In the genomic region with DNA sequence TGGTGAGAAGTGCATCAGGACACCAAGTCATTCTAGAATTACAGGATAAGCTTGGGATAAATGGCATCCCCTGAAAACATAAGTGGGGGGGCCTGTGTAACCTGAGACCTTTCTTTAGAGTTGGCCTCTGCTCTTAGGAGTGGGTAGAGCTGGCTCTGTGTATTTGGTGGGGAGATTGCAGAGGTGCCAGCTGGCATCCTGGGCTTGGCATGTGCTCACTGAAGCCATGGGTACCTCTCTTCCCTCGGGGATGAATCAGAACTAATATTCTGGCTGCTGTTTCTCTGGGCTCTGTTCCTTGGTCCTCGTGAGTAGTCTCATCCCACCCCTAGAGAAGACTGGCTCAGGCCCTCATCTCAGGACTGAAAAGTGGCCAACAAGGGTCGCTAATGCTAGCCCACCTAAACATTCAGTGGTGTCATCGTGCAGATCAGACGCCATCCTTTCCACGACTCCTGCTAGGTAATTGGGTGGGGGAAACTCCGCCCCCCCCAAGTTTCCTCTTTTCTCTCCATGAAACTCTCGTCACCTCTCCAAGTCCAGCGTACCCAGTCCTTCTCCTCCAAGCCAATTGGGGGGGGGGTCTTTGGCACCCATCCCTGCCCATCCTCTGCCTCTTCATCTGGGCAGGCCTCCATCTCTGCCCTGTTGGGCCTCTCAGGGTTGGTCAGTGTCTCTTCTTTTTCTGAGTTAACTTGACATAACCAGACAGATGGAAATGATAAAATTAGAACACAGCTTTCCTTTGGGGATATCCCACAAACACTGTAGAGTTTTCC, we compare ENCODE assay signal across 18 mouse cellular contexts. TPM values are rescaled to one million over a fixed set of nuclear protein-coding genes. Genes with fewer than 3 reads are reported as not detected.
"Had no signal": no experiment of that assay in that cellular context is flagged by ENCODE, and none has a peak within 500 bp of the region (broad histone marks: within the 10 kb centered on the region; RNA-seq: fewer than 3 reads in every experiment).

No protein-coding gene starts in this region.

- H3K27ac ChIP-seq: kidney, embryonic 15.5 days; limb, embryonic 13.5 days; liver, embryonic 12.5 days; midbrain, embryonic 10.5 days; neural tube, embryonic 15.5 days; stomach, postnatal 0 days had no signal

- H3K9ac ChIP-seq: kidney, embryonic 15.5 days; limb, embryonic 13.5 days; liver, embryonic 12.5 days; lung, embryonic 14.5 days; neural tube, embryonic 15.5 days had no signal

- DNase-seq: kidney, postnatal 25 days; layer of hippocampus, adult 9-11 months; layer of hippocampus, postnatal 36 days; lung, embryonic 14.5 days; lung, postnatal 10 days; lung, postnatal 4 days; midbrain, embryonic 14.5 days; thymus, postnatal 4 days had no signal

- ATAC-seq: liver, embryonic 12.5 days had no signal

- H3K4me2 ChIP-seq: kidney, embryonic 15.5 days; limb, embryonic 13.5 days; liver, embryonic 12.5 days; lung, embryonic 14.5 days; neural tube, embryonic 15.5 days had no signal

- H3K4me1 ChIP-seq: liver, embryonic 12.5 days; neural tube, embryonic 15.5 days had no signal

- H3K9me3 ChIP-seq: kidney, embryonic 15.5 days; limb, embryonic 13.5 days; liver, embryonic 12.5 days; midbrain, embryonic 10.5 days; neural tube, embryonic 15.5 days had no signal

- H3K4me3 ChIP-seq: kidney, embryonic 15.5 days; limb, embryonic 13.5 days; liver, embryonic 12.5 days; midbrain, embryonic 10.5 days; myocyte; neural tube, embryonic 15.5 days had no signal

- H3K36me3 ChIP-seq: limb, embryonic 13.5 days; liver, embryonic 12.5 days; midbrain, embryonic 10.5 days; neural tube, embryonic 15.5 days had no signal

RNA-seq across cellular contexts. Expression of gene Lhx6, which starts 22.2 kb away (rescaled TPM):
- total RNA-seq: megakaryocyte, adult 5-6 weeks had no signal

RNA-seq across cellular contexts. Expression of gene Morn5, which starts 33.7 kb away (rescaled TPM):
- total RNA-seq: megakaryocyte, adult 5-6 weeks had no signal
- polyA plus RNA-seq: liver, embryonic 16.5 days; neural tube, embryonic 11.5 days; stomach, postnatal 0 days had no signal
